Mouse (Mus musculus) forebrain, embryonic 11.5 days (tissue): ENCODE measurements at regions not wholly inside any gene's neighbourhood (a gene's known extent, or its start where the extent isn't known, plus 50 kb on each side); places are given as distances from the start of the nearest gene placed in this dataset.

Source experiments
- ATAC-seq: fragments of 200-750 bp; cut with Nextera tagmentation; replicated peaks from 2 replicates; pipeline ENCODE4 v1.8.0; 2017; ENCODE audit warnings: moderate TSS enrichment; ENCODE audit not compliant: low FRiP score
- DNase-seq: peaks from one replicate; pipeline ENCODE4 v3.0.0-alpha.2; 2017; ENCODE audit warnings: low spot score
- H3K27ac ChIP-seq: fragments of 300-500 bp; sonication (generic); 2 replicates; pipeline ENCODE4 v1.5.1; 2014; ENCODE audit warnings: low read depth, low read length
- H3K27me3 ChIP-seq: fragments of 300-500 bp; sonication (generic); 2 replicates; pipeline ENCODE4 v1.6.1; 2014; ENCODE audit warnings: mild to moderate bottlenecking, low read length, mixed read lengths; ENCODE audit not compliant: control insufficient read depth, insufficient read depth
- H3K36me3 ChIP-seq: fragments of 300-500 bp; sonication (generic); 2 replicates; pipeline ENCODE4 v1.6.1; 2014; ENCODE audit warnings: mild to moderate bottlenecking, low read length, moderate library complexity, mixed read lengths; ENCODE audit not compliant: control insufficient read depth, insufficient read depth
- H3K4me1 ChIP-seq: fragments of 300-500 bp; sonication (generic); replicated peaks from 2 replicates; pipeline ENCODE4 v1.6.1; 2014; ENCODE audit warnings: low read length, mixed read lengths; ENCODE audit not compliant: control insufficient read depth, insufficient read depth
- H3K4me2 ChIP-seq: fragments of 300-500 bp; sonication (generic); 2 replicates; pipeline ENCODE4 v1.6.1; 2014; ENCODE audit warnings: low read depth, mild to moderate bottlenecking, low read length, moderate library complexity, mixed read lengths; ENCODE audit not compliant: severe bottlenecking
- H3K4me3 ChIP-seq: fragments of 300-500 bp; sonication (generic); 2 replicates; pipeline ENCODE4 v1.5.1; 2014; ENCODE audit warnings: low read depth, low read length
- H3K9ac ChIP-seq: fragments of 300-500 bp; sonication (generic); 2 replicates; pipeline ENCODE4 v1.6.1; 2014; ENCODE audit warnings: low read length
- H3K9me3 ChIP-seq: fragments of 300-500 bp; sonication (generic); 2 replicates; pipeline ENCODE4 v1.6.1; 2016; ENCODE audit warnings: low read length, mixed read lengths; ENCODE audit not compliant: control insufficient read depth
- WGBS: fragments of 180-500 bp; shearing (Covaris S2); extraction: QIAGEN DNeasy Blood & Tissue Kit; methylation state at CpG from one replicate; pipeline ENCODE4 v1.1.7; 2014; 5-methylcytosine and 5-hydroxymethylcytosine counted together

DNA sequence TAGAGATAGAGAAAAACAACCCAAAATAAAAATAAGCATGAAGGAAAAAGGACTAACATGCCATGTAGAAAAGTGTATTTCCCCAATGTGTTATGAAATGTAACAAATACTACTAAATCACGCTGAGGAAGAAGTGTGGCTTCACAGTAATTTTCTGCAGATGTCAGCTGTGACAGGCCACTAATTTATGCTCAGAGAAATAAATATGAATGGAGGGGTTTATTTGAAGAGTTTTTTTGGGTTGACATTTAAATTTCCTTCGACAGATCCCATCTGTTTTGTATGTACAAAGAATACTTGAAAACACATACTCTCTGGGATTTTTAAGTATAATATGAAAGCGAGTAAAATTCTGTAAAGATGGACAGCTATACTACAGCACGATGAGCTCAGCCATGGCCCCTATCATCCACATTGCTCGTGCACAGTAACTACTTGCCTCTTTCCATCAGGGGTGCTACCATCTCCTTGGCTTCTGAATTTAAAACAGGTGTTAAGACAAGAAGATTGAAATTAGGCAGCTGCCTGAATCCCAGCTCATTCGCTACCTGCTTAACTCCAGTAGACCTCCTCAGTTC, 605.1 kb downstream of the Gm4340 start:
- Histone ChIP-seq H3K4me2 (no peak overlapping the region), H3K4me1 (no peaks in the 10 kb centered on the region), H3K27ac (no peak overlapping the region), H3K9ac (no peak overlapping the region), H3K4me3 (no peak overlapping the region), H3K36me3 (no peaks in the 10 kb centered on the region), H3K27me3 (no peaks in the 10 kb centered on the region), H3K9me3 (no peaks in the 10 kb centered on the region)
- ATAC-seq (no peak), DNase-seq (no peak)
- 80% methylated on average over 6 of the region's 6 CpGs for whole genome bisulfite sequencing

DNA sequence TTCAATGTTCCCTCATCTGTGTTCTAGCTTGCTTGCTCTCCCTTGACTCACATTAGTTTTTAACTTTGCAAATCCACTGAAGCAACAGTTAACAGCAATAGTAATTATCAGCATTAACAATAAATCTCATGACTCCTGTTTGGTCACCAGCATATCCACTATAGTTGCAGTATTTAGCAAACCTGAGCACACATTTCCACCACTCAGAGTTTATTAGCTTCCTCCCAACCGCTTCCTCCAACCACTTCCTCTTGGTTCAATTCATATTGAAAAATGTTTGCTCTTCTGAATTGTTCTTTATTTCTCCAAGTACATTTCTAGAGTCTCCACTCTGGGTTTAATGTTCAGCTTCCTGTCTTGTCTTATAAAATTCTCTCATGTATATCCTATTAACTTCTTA, 611.0 kb downstream of the Gm4340 start:
- Histone ChIP-seq H3K27me3 (no peaks in the 10 kb centered on the region), H3K9ac (no peak overlapping the region), H3K4me1 (no peaks in the 10 kb centered on the region), H3K36me3 (no peaks in the 10 kb centered on the region), H3K9me3 (no peaks in the 10 kb centered on the region), H3K4me3 (no peak overlapping the region), H3K27ac (no peak overlapping the region), H3K4me2 (no peak overlapping the region)
- ATAC-seq (no peak), DNase-seq (no peak)
- 97% methylated on average over 1 of the region's 1 CpGs for WGBS

- ATAC-seq = peak; percentile 71
- Histone ChIP-seq H3K4me1 (no peaks in the 10 kb centered on the region), H3K27me3 (no peaks in the 10 kb centered on the region), H3K9ac (no peak overlapping the region), H3K9me3 (no peaks in the 10 kb centered on the region), H3K36me3 (no peaks in the 10 kb centered on the region), H3K4me3 (no peak overlapping the region), H3K27ac (no peak overlapping the region), H3K4me2 (no peak overlapping the region)
- no peak for DNase-seq
- 61% methylated on average over 4 of the region's 4 CpGs for WGBS
Measured at GRCm38 (mm10) chr10:104818252-104818651, 624.4 kb downstream of the Gm4340 start.

GRCm38 (mm10) chr10:104851821-104852220, 658.0 kb downstream of the Gm4340 start:
- DNase-seq (no peak), ATAC-seq (no peak)
- Histone ChIP-seq H3K4me2 (no peak overlapping the region), H3K36me3 (no peaks in the 10 kb centered on the region), H3K4me1 (no peaks in the 10 kb centered on the region), H3K27me3 (no peaks in the 10 kb centered on the region), H3K9ac (no peak overlapping the region), H3K4me3 (no peak overlapping the region), H3K27ac (no peak overlapping the region), H3K9me3 (no peaks in the 10 kb centered on the region)
- 91% methylated on average over 6 of the region's 6 CpGs for WGBS

GRCm38 (mm10) chr10:104853111-104853510, 659.3 kb downstream of the Gm4340 start:
- no peak overlapping the region for H3K4me3 ChIP-seq
- no peak overlapping the region for H3K4me2 ChIP-seq
- H3K36me3 ChIP-seq = no peaks in the 10 kb centered on the region
- no peaks in the 10 kb centered on the region for H3K27me3 ChIP-seq
- 68% methylated on average over 3 of the region's 3 CpGs for WGBS
- ATAC-seq = no peak
- H3K4me1 ChIP-seq = no peaks in the 10 kb centered on the region
- no peak overlapping the region for H3K27ac ChIP-seq
- no peak overlapping the region for H3K9ac ChIP-seq
- no peaks in the 10 kb centered on the region for H3K9me3 ChIP-seq
- DNase-seq = no peak

- 93% methylated on average over 3 of the region's 3 CpGs for WGBS
- ATAC-seq = no peak
- no peaks in the 10 kb centered on the region for H3K9me3 ChIP-seq
- H3K4me2 ChIP-seq = no peak overlapping the region
- H3K9ac ChIP-seq = no peak overlapping the region
- no peaks in the 10 kb centered on the region for H3K36me3 ChIP-seq
- no peak overlapping the region for H3K27ac ChIP-seq
- H3K4me1 ChIP-seq = no peaks in the 10 kb centered on the region
- H3K4me3 ChIP-seq = no peak overlapping the region
- no peak for DNase-seq
- no peaks in the 10 kb centered on the region for H3K27me3 ChIP-seq
Measured at GRCm38 (mm10) chr10:104878246-104878645, 684.4 kb downstream of the Gm4340 start.

GRCm38 (mm10) chr10:104914201-104914600, 660.0 kb downstream of the Tmtc2 start:
- H3K4me2 ChIP-seq = no peak overlapping the region
- no peak overlapping the region for H3K4me3 ChIP-seq
- no peaks in the 10 kb centered on the region for H3K9me3 ChIP-seq
- no peaks in the 10 kb centered on the region for H3K36me3 ChIP-seq
- no peaks in the 10 kb centered on the region for H3K4me1 ChIP-seq
- no peak overlapping the region for H3K27ac ChIP-seq
- DNase-seq = no peak
- no peaks in the 10 kb centered on the region for H3K27me3 ChIP-seq
- no peak overlapping the region for H3K9ac ChIP-seq
- WGBS = 83% methylated on average over 1 of the region's 1 CpGs
- no peak for ATAC-seq

GRCm38 (mm10) chr10:104915521-104915920, 658.7 kb downstream of the Tmtc2 start:
- no peaks in the 10 kb centered on the region for H3K36me3 ChIP-seq
- H3K27ac ChIP-seq = no peak overlapping the region
- no peak overlapping the region for H3K9ac ChIP-seq
- no peak overlapping the region for H3K4me3 ChIP-seq
- H3K4me1 ChIP-seq = no peaks in the 10 kb centered on the region
- ATAC-seq = no peak
- DNase-seq = no peak
- no peaks in the 10 kb centered on the region for H3K9me3 ChIP-seq
- WGBS = 78% methylated on average over 1 of the region's 1 CpGs
- H3K4me2 ChIP-seq = no peak overlapping the region
- no peaks in the 10 kb centered on the region for H3K27me3 ChIP-seq

GRCm38 (mm10) chr10:104936660-104937059, 637.6 kb downstream of the Tmtc2 start:
- ATAC-seq (no peak), DNase-seq (no peak)
- H3K4me2 ChIP-seq = no peak overlapping the region
- no peak overlapping the region for H3K4me3 ChIP-seq
- H3K27ac ChIP-seq = no peak overlapping the region
- H3K4me1 ChIP-seq = no peaks in the 10 kb centered on the region
- no peaks in the 10 kb centered on the region for H3K9me3 ChIP-seq
- 85% methylated on average over 1 of the region's 1 CpGs for WGBS
- no peaks in the 10 kb centered on the region for H3K36me3 ChIP-seq
- H3K27me3 ChIP-seq = no peaks in the 10 kb centered on the region
- H3K9ac ChIP-seq = no peak overlapping the region
